Mouse (Mus musculus) kidney, embryonic 14.5 days (tissue): ENCODE measurements around the gene Phactr3. TPM values are rescaled to one million over a fixed set of nuclear protein-coding genes. Genes with fewer than 3 reads are reported as not detected.

ENCODE experiments used
- ATAC-seq: fragments of 200-750 bp; cut with Nextera tagmentation; 2 replicates; pipeline ENCODE4 v1.8.0; 2017; ENCODE audit warnings: moderate number of reproducible peaks, mild to moderate bottlenecking, moderate TSS enrichment, moderate library complexity; ENCODE audit not compliant: low FRiP score, low TSS enrichment
- H3K27ac ChIP-seq: fragments of 300-500 bp; sonication (generic); 2 replicates; pipeline ENCODE4 v1.5.1; 2014; ENCODE audit warnings: low read depth, mild to moderate bottlenecking, low read length, moderate library complexity, mixed read lengths
- H3K27me3 ChIP-seq: fragments of 300-500 bp; sonication (generic); 2 replicates; pipeline ENCODE4 v1.6.1; 2014; ENCODE audit warnings: mild to moderate bottlenecking, low read length; ENCODE audit not compliant: control insufficient read depth, insufficient read depth
- H3K36me3 ChIP-seq: fragments of 300-500 bp; sonication (generic); 2 replicates; pipeline ENCODE4 v1.6.1; 2014; ENCODE audit warnings: low read length, mixed read lengths; ENCODE audit not compliant: control insufficient read depth, insufficient read depth
- H3K4me1 ChIP-seq: fragments of 300-500 bp; sonication (generic); 2 replicates; pipeline ENCODE4 v1.6.1; 2014; ENCODE audit warnings: low read length, mixed read lengths; ENCODE audit not compliant: control insufficient read depth, insufficient read depth
- H3K4me2 ChIP-seq: fragments of 300-500 bp; sonication (generic); replicated peaks from 2 replicates; pipeline ENCODE4 v1.6.1; 2014; ENCODE audit warnings: low read depth, mild to moderate bottlenecking, low read length
- H3K4me3 ChIP-seq: fragments of 300-500 bp; sonication (generic); 2 replicates; pipeline ENCODE4 v1.5.1; 2014; ENCODE audit warnings: mild to moderate bottlenecking, low read length
- H3K9ac ChIP-seq: fragments of 300-500 bp; sonication (generic); 2 replicates; pipeline ENCODE4 v1.6.1; 2014; ENCODE audit warnings: low read depth, mild to moderate bottlenecking, low read length, moderate library complexity
- H3K9me3 ChIP-seq: fragments of 300-500 bp; sonication (generic); 2 replicates; pipeline ENCODE4 v1.6.1; 2016; ENCODE audit warnings: low read length; ENCODE audit not compliant: control insufficient read depth
- WGBS: fragments of 180-500 bp; shearing (Covaris S2); extraction: QIAGEN DNeasy Blood & Tissue Kit; methylation state at CpG from one replicate; pipeline ENCODE4 v1.1.7; 2014; 5-methylcytosine and 5-hydroxymethylcytosine counted together
- polyA plus RNA-seq: library from polyadenylated mRNA; unstranded; fragments of >200 nt; fragmentation: Nextera tagmentation; extraction: Ambion mirVana; gene quantifications from 2 replicates; pipeline ENCODE4 v1.2.1, GENCODE M21; 2014

Gene Phactr3
- polyA plus RNA-seq, 1 experiment from 2014 or later, result 0.95 TPM

GRCm38 (mm10) chr2:178265454-178265853, 146.7 kb downstream of the Phactr3 start:
- no peak; the same call in 1 of the 2 replicates for ATAC-seq
- Histone ChIP-seq H3K27me3 (no peaks in the 10 kb centered on the region), H3K27ac (no peak overlapping the region), H3K4me1 (no peaks in the 10 kb centered on the region), H3K36me3 (no peaks in the 10 kb centered on the region), H3K4me2 (no peak overlapping the region), H3K4me3 (no peak overlapping the region), H3K9me3 (no peaks in the 10 kb centered on the region), H3K9ac (no peak overlapping the region)
- 40% methylated on average over 2 of the region's 2 CpGs for WGBS

GRCm38 (mm10) chr2:178270794-178271193, 152.0 kb downstream of the Phactr3 start:
- Histone ChIP-seq H3K4me1 (no peaks in the 10 kb centered on the region), H3K27ac (no peak overlapping the region), H3K4me3 (no peak overlapping the region), H3K9me3 (no peaks in the 10 kb centered on the region), H3K9ac (no peak overlapping the region), H3K4me2 (no peak overlapping the region), H3K36me3 (no peaks in the 10 kb centered on the region), H3K27me3 (no peaks in the 10 kb centered on the region)
- no peak for ATAC-seq
- 82% methylated on average over 2 of the region's 2 CpGs for WGBS

GRCm38 (mm10) chr2:178272350-178272749, 153.6 kb downstream of the Phactr3 start:
- WGBS, result 66% methylated on average over 4 of the region's 4 CpGs

GRCm38 (mm10) chr2:178274126-178274525, 155.4 kb downstream of the Phactr3 start:
- WGBS, result 76% methylated on average over 4 of the region's 4 CpGs
- H3K4me3 ChIP-seq, result no peak overlapping the region
- no peaks in the 10 kb centered on the region for H3K36me3 ChIP-seq
- H3K9me3 ChIP-seq, result no peaks in the 10 kb centered on the region
- no peak overlapping the region for H3K4me2 ChIP-seq
- no peak for ATAC-seq
- H3K4me1 ChIP-seq, result no peaks in the 10 kb centered on the region
- H3K27me3 ChIP-seq, result no peaks in the 10 kb centered on the region
- no peak overlapping the region for H3K9ac ChIP-seq
- no peak overlapping the region for H3K27ac ChIP-seq

More at GRCm38 (mm10) chr2:178272350-178272749, 153.6 kb downstream of the Phactr3 start:
- Histone ChIP-seq H3K4me1 (no peaks in the 10 kb centered on the region), H3K27me3 (no peaks in the 10 kb centered on the region), H3K27ac (no peak overlapping the region), H3K4me3 (no peak overlapping the region), H3K36me3 (no peaks in the 10 kb centered on the region), H3K9me3 (no peaks in the 10 kb centered on the region), H3K9ac (no peak overlapping the region), H3K4me2 (no peak overlapping the region)
- ATAC-seq, result no peak

- Histone ChIP-seq H3K4me2 (no peak overlapping the region), H3K9ac (no peak overlapping the region), H3K4me1 (no peaks in the 10 kb centered on the region), H3K36me3 (no peaks in the 10 kb centered on the region), H3K27me3 (no peaks in the 10 kb centered on the region), H3K27ac (no peak overlapping the region), H3K4me3 (no peak overlapping the region), H3K9me3 (no peaks in the 10 kb centered on the region)
- 13% methylated on average over 6 of the region's 6 CpGs for WGBS
- ATAC-seq, result peak; percentile 75; the same call in 1 of the 2 replicates
Measured at GRCm38 (mm10) chr2:178277206-178277605, 158.4 kb downstream of the Phactr3 start.

GRCm38 (mm10) chr2:178281183-178281582, 162.4 kb downstream of the Phactr3 start:
- no peak for ATAC-seq
- no peak overlapping the region for H3K4me3 ChIP-seq
- no peaks in the 10 kb centered on the region for H3K36me3 ChIP-seq
- no peaks in the 10 kb centered on the region for H3K9me3 ChIP-seq
- H3K27ac ChIP-seq, result no peak overlapping the region
- H3K9ac ChIP-seq, result no peak overlapping the region
- no peaks in the 10 kb centered on the region for H3K4me1 ChIP-seq
- H3K4me2 ChIP-seq, result no peak overlapping the region
- 50% methylated on average over 3 of the region's 3 CpGs for WGBS
- H3K27me3 ChIP-seq, result no peaks in the 10 kb centered on the region

- 77% methylated on average over 5 of the region's 5 CpGs for WGBS
- no peak overlapping the region for H3K27ac ChIP-seq
- no peaks in the 10 kb centered on the region for H3K36me3 ChIP-seq
- no peak overlapping the region for H3K9ac ChIP-seq
- H3K4me2 ChIP-seq, result no peak overlapping the region
- H3K27me3 ChIP-seq, result no peaks in the 10 kb centered on the region
- no peaks in the 10 kb centered on the region for H3K4me1 ChIP-seq
- H3K4me3 ChIP-seq, result no peak overlapping the region
- no peak for ATAC-seq
- H3K9me3 ChIP-seq, result no peaks in the 10 kb centered on the region
Measured at GRCm38 (mm10) chr2:178287285-178287684, 168.5 kb downstream of the Phactr3 start.

GRCm38 (mm10) chr2:178288666-178289065, 169.9 kb downstream of the Phactr3 start:
- Histone ChIP-seq H3K4me3 (no peak overlapping the region), H3K9ac (no peak overlapping the region), H3K27me3 (no peaks in the 10 kb centered on the region), H3K9me3 (no peaks in the 10 kb centered on the region), H3K36me3 (no peaks in the 10 kb centered on the region), H3K4me2 (no peak overlapping the region), H3K4me1 (no peaks in the 10 kb centered on the region), H3K27ac (no peak overlapping the region)
- ATAC-seq, result no peak
- WGBS, result 80% methylated on average over 3 of the region's 3 CpGs

- Histone ChIP-seq H3K9ac (no peak overlapping the region), H3K27ac (no peak overlapping the region), H3K4me1 (no peaks in the 10 kb centered on the region), H3K9me3 (no peaks in the 10 kb centered on the region), H3K27me3 (no peaks in the 10 kb centered on the region), H3K4me3 (no peak overlapping the region), H3K4me2 (no peak overlapping the region), H3K36me3 (no peaks in the 10 kb centered on the region)
- ATAC-seq, result no peak
- WGBS, result 74% methylated on average over 8 of the region's 8 CpGs
Measured at GRCm38 (mm10) chr2:178303453-178304187, 184.8 kb downstream of the Phactr3 start.
